Comparison of ENCODE assay signal across 29 mouse cellular contexts in genomic region chr16:29438045-29438444, GRCm38 (mm10). TPM values are rescaled to one million over a fixed set of nuclear protein-coding genes. Genes with fewer than 3 reads are reported as not detected.
DNase-seq lines count a peak whose midpoint lies in the region; ATAC-seq lines count a peak whose summit lies in the region.
"Had no signal": no experiment of that assay in that cellular context is flagged by ENCODE, and none has a peak within 500 bp of the region (broad histone marks: within the 10 kb centered on the region; RNA-seq: fewer than 3 reads in every experiment).

No protein-coding gene starts in this region.

- no peaks in the 10 kb centered on the region for H3K36me3 ChIP-seq in heart, embryonic 12.5 days
- H3K36me3 ChIP-seq in megakaryocyte, embryonic 14.5 days (replicated peaks; ENCODE audit: low read length) = no peaks in the 10 kb centered on the region
- H3K36me3 ChIP-seq in midbrain, embryonic 16.5 days (ENCODE audit: control insufficient read depth, insufficient read depth, low read length) = no peaks in the 10 kb centered on the region
- no peaks in the 10 kb centered on the region for H3K36me3 ChIP-seq in midbrain, embryonic 10.5 days
- H3K36me3 ChIP-seq: forebrain, embryonic 10.5 days; heart, embryonic 10.5 days; intestine, embryonic 15.5 days had no signal

- H3K27ac ChIP-seq in heart, embryonic 12.5 days (ENCODE audit: poor library complexity, severe bottlenecking) = no peak overlapping the region
- H3K27ac ChIP-seq in midbrain, embryonic 16.5 days (ENCODE audit: low read length) = no peak overlapping the region
- no peak overlapping the region for H3K27ac ChIP-seq in midbrain, embryonic 10.5 days (replicated peaks)
- H3K27ac ChIP-seq: forebrain, embryonic 10.5 days; forebrain, embryonic 13.5 days; heart, embryonic 10.5 days; hindbrain, embryonic 14.5 days; intestine, embryonic 15.5 days had no signal

- no peak overlapping the region for H3K4me3 ChIP-seq in heart, embryonic 12.5 days
- peak overlapping the region; percentile 53 for H3K4me3 ChIP-seq in megakaryocyte, embryonic 14.5 days (replicated peaks)
- no peak overlapping the region for H3K4me3 ChIP-seq in midbrain, embryonic 16.5 days (ENCODE audit: low read depth, low read length)
- no peak overlapping the region for H3K4me3 ChIP-seq in midbrain, embryonic 10.5 days
- H3K4me3 ChIP-seq: forebrain, embryonic 10.5 days; forebrain, embryonic 13.5 days; heart, embryonic 10.5 days; intestine, embryonic 15.5 days had no signal

- no peak overlapping the region for H3K9ac ChIP-seq in heart, embryonic 12.5 days
- no peak overlapping the region for H3K9ac ChIP-seq in midbrain, embryonic 16.5 days (ENCODE audit: low read depth, low read length)
- H3K9ac ChIP-seq: forebrain, embryonic 13.5 days; hindbrain, embryonic 14.5 days; intestine, embryonic 15.5 days had no signal

- WGBS in heart, embryonic 12.5 days = 72% methylated on average over 5 of the region's 5 CpGs
- WGBS in midbrain, embryonic 16.5 days = 75% methylated on average over 5 of the region's 5 CpGs
- 87% methylated on average over 5 of the region's 5 CpGs for WGBS in midbrain, embryonic 10.5 days

- no peaks in the 10 kb centered on the region for H3K9me3 ChIP-seq in heart, embryonic 12.5 days (replicated peaks)
- no peaks in the 10 kb centered on the region for H3K9me3 ChIP-seq in megakaryocyte, embryonic 14.5 days
- H3K9me3 ChIP-seq in midbrain, embryonic 16.5 days (replicated peaks; ENCODE audit: control insufficient read depth, low read length, poor library complexity, severe bottlenecking) = no peaks in the 10 kb centered on the region
- H3K9me3 ChIP-seq in midbrain, embryonic 10.5 days (replicated peaks) = no peaks in the 10 kb centered on the region
- H3K9me3 ChIP-seq: forebrain, embryonic 10.5 days; forebrain, embryonic 13.5 days; heart, embryonic 10.5 days; intestine, embryonic 15.5 days had no signal

- no peaks in the 10 kb centered on the region for H3K27me3 ChIP-seq in heart, embryonic 12.5 days (replicated peaks)
- H3K27me3 ChIP-seq in megakaryocyte, embryonic 14.5 days (replicated peaks) = no peaks in the 10 kb centered on the region
- no peaks in the 10 kb centered on the region for H3K27me3 ChIP-seq in midbrain, embryonic 16.5 days (ENCODE audit: control insufficient read depth, insufficient read depth, low read depth, low read length)
- H3K27me3 ChIP-seq in midbrain, embryonic 10.5 days (ENCODE audit: low read depth, poor library complexity, severe bottlenecking) = no peaks in the 10 kb centered on the region
- H3K27me3 ChIP-seq: forebrain, embryonic 13.5 days; intestine, embryonic 15.5 days had no signal

- no peaks in the 10 kb centered on the region for H3K4me1 ChIP-seq in heart, embryonic 12.5 days (replicated peaks)
- H3K4me1 ChIP-seq in megakaryocyte, embryonic 14.5 days = peaks cover 40% of the 10 kb centered on the region
- 0 out of 2 replicates have a peak, but pooled peaks cover 3% of the 10 kb centered on the region for H3K4me1 ChIP-seq in midbrain, embryonic 16.5 days (ENCODE audit: control insufficient read depth, insufficient read depth, low read length)
- H3K4me1 ChIP-seq in midbrain, embryonic 10.5 days = peaks cover 4% of the 10 kb centered on the region; the same call in 1 of the 2 replicates
- H3K4me1 ChIP-seq: forebrain, embryonic 10.5 days; forebrain, embryonic 13.5 days; heart, embryonic 10.5 days; intestine, embryonic 15.5 days had no signal

- ATAC-seq in heart, embryonic 12.5 days (ENCODE audit: insufficient number of reproducible peaks, low FRiP score) = peak; percentile 9; the same call in 1 of the 2 replicates
- no peak for ATAC-seq in megakaryocyte, adult 5-6 weeks (ENCODE audit: poor library complexity, severe bottlenecking)
- ATAC-seq in midbrain, embryonic 16.5 days = peak; percentile 80
- ATAC-seq: CD4-positive, CD25-positive, alpha-beta regulatory T cell, adult 4 months; forebrain, embryonic 13.5 days; forebrain, embryonic 16.5 days; intestine, embryonic 15.5 days had no signal

- DNase-seq in heart, adult 8-10 months (ENCODE audit: low spot score) = no peak
- DNase-seq in midbrain, embryonic 10.5 days (ENCODE audit: low spot score) = no peak
- DNase-seq: adrenal gland, adult 2 months; adrenal gland, postnatal 14 days; cerebellum, adult 11 months; cerebellum, adult 2 months; cerebellum, adult 9-11 months; cerebellum, postnatal 25 days; gastrocnemius, postnatal 10 days; gastrocnemius, postnatal 36 days had no signal

- no peak overlapping the region for H3K4me2 ChIP-seq in heart, embryonic 12.5 days
- H3K4me2 ChIP-seq in midbrain, embryonic 16.5 days (ENCODE audit: low read length) = no peak overlapping the region
- H3K4me2 ChIP-seq: forebrain, embryonic 13.5 days; hindbrain, embryonic 14.5 days; intestine, embryonic 15.5 days had no signal

RNA-seq across cellular contexts. Expression of gene Atp13a5, which starts 59.5 kb away (rescaled TPM):
- 0.04 TPM in 1 of 2 replicates, not detected in the other for polyA plus RNA-seq in heart, embryonic 12.5 days (2016; fragmentation: Nextera tagmentation; extraction: Ambion mirVana)
- not detected for total RNA-seq in heart, adult 8-10 months (2022)
- not detected in 2 replicates for polyA plus RNA-seq in megakaryocyte, embryonic 14.5 days (2012; ENCODE audit: insufficient read depth, low replicate concordance)
- not detected in 2 replicates for total RNA-seq in megakaryocyte, adult 5-6 weeks (2015)
- not detected in 2 replicates for total RNA-seq in megakaryocyte, adult 5-6 weeks (2017)
- polyA plus RNA-seq in midbrain, embryonic 16.5 days (2015; fragmentation: Nextera tagmentation; extraction: Ambion mirVana) = 3.0 and 4.0 TPM in 2 replicates
- polyA plus RNA-seq in midbrain, embryonic 10.5 days (2016; fragmentation: Nextera tagmentation; extraction: Ambion mirVana) = 0.09 TPM in 1 of 2 replicates, not detected in the other
- total RNA-seq: adrenal gland, adult 2 months; adrenal gland, postnatal 14 days; common myeloid progenitor, adult 5-6 weeks; granulocyte monocyte progenitor cell, adult 5-6 weeks; heart, postnatal 25 days; hematopoietic stem cell, adult 5-6 weeks; MEL had no signal
- polyA plus RNA-seq: adrenal gland, adult 2 months; C2C12; CD4-positive, CD25-positive, alpha-beta regulatory T cell, adult 4 months; forebrain, embryonic 10.5 days; heart, embryonic 10.5 days; heart, embryonic 14.5 days; heart, postnatal 0 days; intestine, embryonic 15.5 days had no signal
